Mouse (Mus musculus): ENCODE results near the gene Senp5. TPM values are rescaled to one million over a fixed set of nuclear protein-coding genes. Genes with fewer than 3 reads are reported as not detected.

Gene Senp5
- total RNA-seq, 2 experiments from 2014 or later = 45.8 to 49.3 TPM

- intact Hi-C loops (cut with DNase I) = no loop called here
- no peak for DNase-seq (ENCODE audit: low spot score in 2 of 2)
Measured at GRCm38 (mm10) chr16:31944698-31945255, 58.3 kb downstream of the Senp5 start.

DNA sequence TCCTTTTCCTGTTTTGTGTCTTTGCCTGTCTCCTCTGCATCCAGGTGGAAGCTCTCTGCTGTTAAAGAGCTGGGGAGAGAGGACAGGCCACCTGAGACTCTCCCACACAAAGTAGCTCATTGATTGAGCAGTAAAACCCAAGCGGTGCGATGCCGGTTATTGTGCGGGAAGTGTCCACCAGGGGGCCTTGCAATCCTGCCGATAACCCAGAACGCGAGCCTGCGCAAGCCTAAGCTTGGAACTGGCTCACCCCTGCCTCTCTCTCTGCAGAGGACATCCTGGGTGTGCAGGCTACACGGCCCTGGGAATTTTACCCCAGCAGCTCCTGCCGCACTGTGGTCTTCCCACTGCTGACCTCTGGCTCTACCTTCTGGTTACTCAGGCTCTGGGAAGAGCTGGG is 59.1 kb downstream of the Senp5 start:
- DNase-seq (ENCODE audit: low spot score in 2 of 2) = peak; percentile 70 to 80
- intact Hi-C loops (cut with DNase I) = no loop called here

DNA sequence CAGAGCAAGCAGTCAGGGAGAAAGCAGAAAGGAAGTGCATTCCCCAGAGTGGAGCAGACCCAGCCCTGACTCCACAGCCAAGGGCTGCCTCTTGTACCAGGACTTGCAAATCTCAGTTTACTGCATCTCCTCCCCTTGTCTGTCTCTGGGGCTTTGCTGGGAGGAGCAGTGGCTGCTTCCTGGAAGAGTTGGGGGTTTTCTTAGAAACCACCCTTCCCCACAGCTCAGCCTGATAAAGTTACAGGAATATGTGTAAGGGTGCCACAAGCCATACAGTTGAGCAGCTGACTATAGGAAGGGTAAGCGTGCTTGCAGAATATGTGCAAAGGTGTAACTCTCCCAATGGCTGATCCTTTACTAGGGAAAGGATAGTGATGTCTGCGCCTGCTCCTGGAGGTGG is 62.5 kb downstream of the Senp5 start:
- intact Hi-C loops (cut with DNase I) = no loop called here
- no peak for DNase-seq (ENCODE audit: low spot score in 2 of 2)

- no peak for DNase-seq (ENCODE audit: low spot score in 2 of 2)
- intact Hi-C loops (cut with DNase I) = no loop called here
Measured at GRCm38 (mm10) chr16:31938856-31939255, 64.2 kb downstream of the Senp5 start.

DNA sequence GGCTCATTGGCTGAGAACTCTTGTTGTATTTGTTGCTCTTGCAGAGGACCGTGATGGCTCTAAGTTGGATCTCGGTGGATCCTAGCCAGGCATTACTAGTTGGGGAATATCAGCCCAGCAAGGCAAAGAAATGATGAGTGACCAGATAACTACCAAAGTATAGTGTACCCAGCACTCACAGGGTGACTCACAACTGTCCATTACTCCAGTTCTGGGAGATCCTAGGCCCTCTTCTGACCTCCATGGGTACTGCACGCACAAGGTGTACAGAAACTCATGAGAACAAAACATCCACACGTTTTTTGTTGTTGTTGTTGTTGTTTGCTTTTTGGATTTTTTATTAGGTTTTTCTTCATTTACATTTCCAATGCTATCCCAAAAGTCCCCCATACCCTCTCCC is 66.5 kb downstream of the Senp5 start:
- intact Hi-C loops (cut with DNase I) = no loop called here
- no peak for DNase-seq (ENCODE audit: low spot score in 2 of 2)

DNA sequence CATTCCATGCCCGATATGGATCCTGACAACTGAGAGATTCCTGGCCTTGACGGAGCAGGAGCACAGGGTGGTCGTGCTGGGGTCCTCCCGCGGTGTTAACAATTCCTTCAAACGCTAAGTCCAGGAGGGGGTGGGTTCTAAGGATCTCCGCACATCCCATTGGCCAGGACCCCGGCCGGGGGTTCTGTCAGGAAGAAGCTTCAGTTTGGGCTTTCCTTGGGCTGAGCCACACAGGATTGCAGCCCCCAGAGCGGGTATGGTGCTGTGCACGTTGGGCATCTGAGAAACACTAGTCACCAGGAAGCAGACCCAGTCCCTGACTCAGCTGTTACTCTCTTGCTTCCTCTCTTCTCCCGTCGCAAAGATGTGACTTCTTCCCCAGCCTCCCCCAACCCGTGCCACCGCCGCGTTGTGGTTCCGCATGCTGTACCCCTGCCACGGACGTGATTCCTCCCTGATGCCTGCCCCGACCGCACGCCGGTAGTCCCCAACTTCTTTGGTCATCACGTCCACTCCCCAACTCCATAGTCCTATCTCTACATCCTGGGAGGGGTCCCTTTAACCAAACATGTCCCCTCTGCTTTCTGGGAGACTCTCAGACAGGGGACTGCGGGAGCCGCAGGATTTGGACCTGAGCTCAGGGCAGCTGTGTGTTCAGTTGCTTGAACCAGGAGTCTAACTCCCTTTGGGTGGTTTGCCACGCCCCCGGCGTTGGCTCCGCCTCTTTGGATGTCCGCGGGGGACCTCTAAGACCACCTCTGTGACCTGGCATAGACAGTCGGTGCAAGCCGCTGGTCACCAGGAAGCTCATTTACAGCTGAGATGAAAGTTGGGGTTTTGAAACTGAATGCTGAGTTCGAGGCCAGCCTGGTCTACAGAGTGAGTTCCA is 67.8 kb downstream of the Senp5 start:
- intact Hi-C loops (cut with DNase I) = no loop called here
- DNase-seq (ENCODE audit: low spot score in 2 of 2) = peak in 1 of 2 experiments; percentile 52

DNA sequence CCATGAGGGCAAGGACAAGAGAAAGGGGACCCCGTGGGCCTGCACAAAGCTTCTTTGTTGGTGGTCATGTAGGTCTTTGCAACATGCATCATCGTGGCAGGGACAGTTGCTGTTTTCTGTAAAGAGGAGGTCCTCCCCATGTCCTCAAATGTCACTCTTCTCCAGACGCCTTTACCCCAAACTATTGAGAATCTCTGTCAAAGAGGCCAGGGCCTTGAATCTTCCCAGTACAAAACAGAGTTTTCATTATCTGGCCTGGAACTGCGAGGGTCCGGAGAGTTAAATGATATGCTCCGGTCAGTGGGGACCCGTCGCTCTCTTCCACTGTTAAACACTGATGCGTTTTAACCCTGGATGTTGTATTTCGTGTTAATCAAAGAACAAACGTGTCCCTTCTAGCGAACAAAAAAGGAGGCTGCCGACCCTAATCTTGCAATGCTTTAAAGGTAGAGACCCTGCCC is 68.5 kb downstream of the Senp5 start:
- intact Hi-C loops (cut with DNase I) = no loop called here
- no peak for DNase-seq (ENCODE audit: low spot score in 2 of 2)

- DNase-seq (ENCODE audit: low spot score in 2 of 2) = peak in 1 of 2 experiments; percentile 70
- intact Hi-C loops (cut with DNase I) = no loop called here
Measured at GRCm38 (mm10) chr16:31933751-31934549, 69.1 kb downstream of the Senp5 start, which contains the start of gene Pigz. Gene Pigz, plus strand, starts transcription at chr16:31933851.

- intact Hi-C loops (cut with DNase I) = no loop called here
- DNase-seq (ENCODE audit: low spot score in 2 of 2) = peak; percentile 90 to 91
Measured at GRCm38 (mm10) chr16:31932840-31933697, 70.0 kb downstream of the Senp5 start.

- DNase-seq (ENCODE audit: low spot score in 2 of 2) = no peak
- intact Hi-C loops (cut with DNase I) = no loop called here
Measured at GRCm38 (mm10) chr16:31932255-31932654, 70.8 kb downstream of the Senp5 start.

GRCm38 (mm10) chr16:31931330-31931729 is 71.8 kb downstream of the Senp5 start:
- DNase-seq (ENCODE audit: low spot score in 2 of 2) = no peak
- intact Hi-C loops (cut with DNase I) = no loop called here

DNA sequence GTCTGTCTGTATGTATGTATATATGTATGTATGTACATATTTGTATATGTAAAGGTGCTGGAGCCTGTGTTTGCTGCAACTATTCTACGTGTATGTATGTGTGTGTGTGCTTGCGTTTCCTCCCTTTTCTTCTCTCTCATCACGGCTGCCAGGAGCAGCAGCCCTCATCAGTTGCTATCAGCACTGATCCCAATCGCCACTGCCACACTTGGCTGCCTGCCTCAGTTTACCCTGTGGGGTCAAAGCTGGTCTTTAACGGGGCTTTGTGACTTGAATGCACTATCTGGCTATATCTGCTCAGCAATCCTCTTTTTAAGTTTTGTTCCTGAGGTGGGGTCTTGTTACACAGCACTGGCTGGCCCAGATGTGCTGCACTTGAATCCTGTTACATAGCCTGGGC is 75.7 kb downstream of the Senp5 start:
- no peak for DNase-seq (ENCODE audit: low spot score in 2 of 2)
- intact Hi-C loops (cut with DNase I) = no loop called here

- intact Hi-C loops (cut with DNase I) = no loop called here
- no peak for DNase-seq (ENCODE audit: low spot score in 2 of 2)
Measured at GRCm38 (mm10) chr16:31926547-31927182, 76.4 kb downstream of the Senp5 start.

DNA sequence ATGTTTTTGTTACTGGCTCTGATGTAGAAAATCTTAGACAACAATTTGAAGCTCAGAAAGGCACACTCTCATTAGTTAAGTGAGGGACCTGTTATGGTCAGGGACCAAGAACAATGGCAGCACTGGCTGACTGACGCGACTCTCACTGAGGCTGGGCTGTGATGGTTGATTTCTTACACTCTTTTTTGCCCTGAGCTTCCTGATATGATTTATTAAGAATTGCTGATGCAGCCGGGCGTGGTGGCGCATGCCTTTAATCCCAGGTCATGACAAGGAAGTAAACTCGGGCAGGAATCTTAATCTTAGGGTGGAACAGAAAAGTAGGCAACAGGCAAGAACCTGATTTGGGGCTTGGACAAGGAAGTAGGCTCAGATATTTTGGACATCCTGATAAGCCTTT is 77.0 kb downstream of the Senp5 start:
- intact Hi-C loops (cut with DNase I) = no loop called here
- no peak for DNase-seq (ENCODE audit: low spot score in 2 of 2)

GRCm38 (mm10) chr16:31924368-31924767 is 78.7 kb downstream of the Senp5 start:
- intact Hi-C loops (cut with DNase I) = no loop called here
- no peak for DNase-seq (ENCODE audit: low spot score in 2 of 2)

- peak; percentile 84 to 89 for DNase-seq (ENCODE audit: low spot score in 2 of 2)
- intact Hi-C loops (cut with DNase I) = loop anchor here (2.0 to 10.0 kb wide), 2 partner anchors 169 to 463 kb away; no protein-coding TSS in a partner anchor
Measured at GRCm38 (mm10) chr16:31918248-31918724, 84.8 kb downstream of the Senp5 start.

GRCm38 (mm10) chr16:31917776-31918175 is 85.3 kb downstream of the Senp5 start:
- intact Hi-C loops (cut with DNase I) = loop anchor here (2.0 to 10.0 kb wide), 3 partner anchors 39 to 463 kb away; partner anchors contain the start of gene Meltf
- DNase-seq (ENCODE audit: low spot score in 2 of 2) = no peak

GRCm38 (mm10) chr16:31910281-31910847 is 92.7 kb downstream of the Senp5 start:
- intact Hi-C loops (cut with DNase I) = loop anchor here (10.0 kb wide), 1 partner anchor 456 kb away; no protein-coding TSS in a partner anchor
- DNase-seq (ENCODE audit: low spot score in 2 of 2) = no peak
